Mouse (Mus musculus): ENCODE results near the gene Pou5f1. TPM values are rescaled to one million over a fixed set of nuclear protein-coding genes. Genes with fewer than 3 reads are reported as not detected.
A peak's percentile ranks its signal among the peaks of the same experiment; 100 is the strongest.
"Not testable (repeated sequence)": the region's sequence is repeated elsewhere in the genome, so short reads cannot be mapped to it uniquely, and the experiment has no call there.

Pou5f1 gene
- under 1 TPM in 1 of 2 experiments, not detected in 1; 0.25 TPM for total RNA-seq (2021)
- long read RNA-seq: 0 reads

GRCm38 (mm10) chr17:35505776-35506175 is at the start of gene Pou5f1:
Pou5f1 (plus strand) TSS chr17:35506018.
- no peak for DNase-seq (ENCODE audit: low spot score in 2 of 2)

- DNase-seq (ENCODE audit: low spot score in 2 of 2): not testable (repeated sequence)
These were observed 47.6 kb upstream of the Pou5f1 start for GRCm38 (mm10) chr17:35458247-35458646.

- DNase-seq (ENCODE audit: low spot score in 2 of 2): not testable (repeated sequence)
These were observed 45.1 kb upstream of the Pou5f1 start for GRCm38 (mm10) chr17:35460513-35461341.

GRCm38 (mm10) chr17:35465651-35466050 is 40.2 kb upstream of the Pou5f1 start:
- DNase-seq (ENCODE audit: low spot score in 2 of 2): not testable (repeated sequence)

GRCm38 (mm10) chr17:35468936-35469335 is 36.9 kb upstream of the Pou5f1 start:
- not testable (repeated sequence) for DNase-seq (ENCODE audit: low spot score in 2 of 2)

- DNase-seq (ENCODE audit: low spot score in 2 of 2): peak in 1 of 2 experiments; percentile 12
These were observed 35.7 kb upstream of the Pou5f1 start, which contains the start of gene H2-Q10 for GRCm38 (mm10) chr17:35469842-35470751. H2-Q10 (plus strand) TSS chr17:35470089.

- peak; percentile 51 to 67 for DNase-seq (ENCODE audit: low spot score in 2 of 2)
These were observed 21.8 kb upstream of the Pou5f1 start for GRCm38 (mm10) chr17:35484066-35484465.

- DNase-seq (ENCODE audit: low spot score in 2 of 2): no peak
These were observed 20.1 kb upstream of the Pou5f1 start for GRCm38 (mm10) chr17:35485702-35486101.

- no peak for DNase-seq (ENCODE audit: low spot score in 2 of 2)
These were observed 19.1 kb upstream of the Pou5f1 start for GRCm38 (mm10) chr17:35486726-35487125.

GRCm38 (mm10) chr17:35488041-35488440 is 17.8 kb upstream of the Pou5f1 start:
- DNase-seq (ENCODE audit: low spot score in 2 of 2): no peak

- DNase-seq (ENCODE audit: low spot score in 2 of 2): no peak
These were observed 15.5 kb upstream of the Pou5f1 start for GRCm38 (mm10) chr17:35490320-35490719.

GRCm38 (mm10) chr17:35497124-35497523 is 8.7 kb upstream of the Pou5f1 start:
- DNase-seq (ENCODE audit: low spot score in 2 of 2): no peak

GRCm38 (mm10) chr17:35502226-35502625 is 3.6 kb upstream of the Pou5f1 start:
- DNase-seq (ENCODE audit: low spot score in 2 of 2): no peak

GRCm38 (mm10) chr17:35502762-35503161 is 3.1 kb upstream of the Pou5f1 start:
- no peak for DNase-seq (ENCODE audit: low spot score in 2 of 2)

- no peak for DNase-seq (ENCODE audit: low spot score in 2 of 2)
These were observed 2.0 kb upstream of the Pou5f1 start for GRCm38 (mm10) chr17:35503849-35504248.

GRCm38 (mm10) chr17:35504628-35505481 is 963 bp upstream of the Pou5f1 start:
- no peak for DNase-seq (ENCODE audit: low spot score in 2 of 2)

GRCm38 (mm10) chr17:35506881-35507280 is 1.1 kb downstream of the Pou5f1 start:
- no peak for DNase-seq (ENCODE audit: low spot score in 2 of 2)

- DNase-seq (ENCODE audit: low spot score in 2 of 2): no peak
These were observed 1.9 kb downstream of the Pou5f1 start for GRCm38 (mm10) chr17:35507556-35508260.

GRCm38 (mm10) chr17:35508279-35508678 is 2.5 kb downstream of the Pou5f1 start:
- not testable (repeated sequence) for DNase-seq (ENCODE audit: low spot score in 2 of 2)

- no peak for DNase-seq (ENCODE audit: low spot score in 2 of 2)
These were observed 3.5 kb downstream of the Pou5f1 start for GRCm38 (mm10) chr17:35509284-35509683.

Measured in layer of hippocampus, postnatal 10 days (tissue).